Mouse (Mus musculus): ENCODE measurements around the gene Bola1.
"Not testable (repeated sequence)": the region's sequence is repeated elsewhere in the genome, so short reads cannot be mapped to it uniquely, and the experiment has no call there.

Gene Bola1

GRCm38 (mm10) chr3:96247356-96248140, 28.0 kb upstream of the Bola1 start:
- DNase-seq (ENCODE audit: extremely low spot score, low spot score), result no peak

GRCm38 (mm10) chr3:96246427-96246856, 26.9 kb upstream of the Bola1 start, which contains the start of gene Hist2h3c1:
TSS of gene Hist2h3c1 (plus strand) at chr3:96246685.
- DNase-seq (ENCODE audit: extremely low spot score, low spot score), result not testable (repeated sequence)

GRCm38 (mm10) chr3:96246018-96246417, 26.5 kb upstream of the Bola1 start:
- DNase-seq (ENCODE audit: extremely low spot score, low spot score), result not testable (repeated sequence)

- peak; percentile 79 for DNase-seq (ENCODE audit: extremely low spot score, low spot score)
Measured at GRCm38 (mm10) chr3:96245003-96245886, 25.7 kb upstream of the Bola1 start, which contains the start of gene Hist2h2aa1. TSS of gene Hist2h2aa1 (plus strand) at chr3:96245497.

GRCm38 (mm10) chr3:96243921-96244572, 24.5 kb upstream of the Bola1 start:
- no peak for DNase-seq (ENCODE audit: extremely low spot score, low spot score)

- no peak for DNase-seq (ENCODE audit: extremely low spot score, low spot score)
Measured at GRCm38 (mm10) chr3:96240799-96241197, 21.3 kb upstream of the Bola1 start.

- DNase-seq (ENCODE audit: extremely low spot score, low spot score), result not testable (repeated sequence)
Measured at GRCm38 (mm10) chr3:96239949-96240798, 20.7 kb upstream of the Bola1 start, which contains the start of gene Hist2h2aa2. TSS of gene Hist2h2aa2 (minus strand) at chr3:96240276.

GRCm38 (mm10) chr3:96238954-96239793, 19.7 kb upstream of the Bola1 start, which contains the start of gene Hist2h3c2:
TSS of gene Hist2h3c2 (minus strand) at chr3:96239127.
- not testable (repeated sequence) for DNase-seq (ENCODE audit: extremely low spot score, low spot score)

GRCm38 (mm10) chr3:96237904-96238511, 18.5 kb upstream of the Bola1 start:
- no peak for DNase-seq (ENCODE audit: extremely low spot score, low spot score)

- peak; percentile 59 for DNase-seq (ENCODE audit: extremely low spot score, low spot score)
Measured at GRCm38 (mm10) chr3:96237335-96237903, 17.9 kb upstream of the Bola1 start.

GRCm38 (mm10) chr3:96236834-96237334, 17.4 kb upstream of the Bola1 start:
- no peak for DNase-seq (ENCODE audit: extremely low spot score, low spot score)

- no peak for DNase-seq (ENCODE audit: extremely low spot score, low spot score)
Measured at GRCm38 (mm10) chr3:96235836-96236235, 16.3 kb upstream of the Bola1 start.

GRCm38 (mm10) chr3:96234914-96235313, 15.4 kb upstream of the Bola1 start:
- no peak for DNase-seq (ENCODE audit: extremely low spot score, low spot score)

GRCm38 (mm10) chr3:96231758-96232120, 12.2 kb upstream of the Bola1 start:
- no peak for DNase-seq (ENCODE audit: extremely low spot score, low spot score)

- no peak for DNase-seq (ENCODE audit: extremely low spot score, low spot score)
Measured at GRCm38 (mm10) chr3:96230910-96231757, 11.6 kb upstream of the Bola1 start.

- DNase-seq (ENCODE audit: extremely low spot score, low spot score), result no peak
Measured at GRCm38 (mm10) chr3:96230404-96230803, 10.9 kb upstream of the Bola1 start.

- DNase-seq (ENCODE audit: extremely low spot score, low spot score), result no peak
Measured at GRCm38 (mm10) chr3:96228828-96229227, 9.3 kb upstream of the Bola1 start.
